Mouse (Mus musculus) forebrain, embryonic 12.5 days (tissue): ENCODE results near the gene Gm21693. TPM values are rescaled to one million over a fixed set of nuclear protein-coding genes. Genes with fewer than 3 reads are reported as not detected.
"Not testable (repeated sequence)": the region's sequence is repeated elsewhere in the genome, so short reads cannot be mapped to it uniquely, and the experiment has no call there.

Experiments used
- ATAC-seq: fragments of 200-750 bp; cut with Nextera tagmentation; 2 replicates; pipeline ENCODE4 v1.8.0; 2017; ENCODE audit warnings: moderate TSS enrichment; ENCODE audit not compliant: low FRiP score
- H3K27ac ChIP-seq: fragments of 300-500 bp; sonication (generic); 2 replicates; pipeline ENCODE4 v1.5.1; 2016; ENCODE audit warnings: mild to moderate bottlenecking
- H3K27me3 ChIP-seq: fragments of 300-500 bp; sonication (generic); 2 replicates; pipeline ENCODE4 v1.6.1; 2016; ENCODE audit warnings: mild to moderate bottlenecking
- H3K36me3 ChIP-seq: fragments of 300-500 bp; sonication (generic); replicated peaks from 2 replicates; pipeline ENCODE4 v1.6.1; 2016; ENCODE audit warnings: mild to moderate bottlenecking
- H3K4me1 ChIP-seq: fragments of 300-500 bp; sonication (generic); 2 replicates; pipeline ENCODE4 v1.6.1; 2016
- H3K4me2 ChIP-seq: fragments of 300-500 bp; sonication (generic); 2 replicates; pipeline ENCODE4 v1.6.1; 2016; ENCODE audit warnings: mild to moderate bottlenecking, moderate library complexity
- H3K4me3 ChIP-seq: fragments of 300-500 bp; sonication (generic); replicated peaks from 2 replicates; pipeline ENCODE4 v1.5.1; 2016; ENCODE audit warnings: mild to moderate bottlenecking
- H3K9ac ChIP-seq: fragments of 300-500 bp; sonication (generic); 2 replicates; pipeline ENCODE4 v1.6.1; 2016; ENCODE audit warnings: mild to moderate bottlenecking
- H3K9me3 ChIP-seq: fragments of 300-500 bp; sonication (generic); 2 replicates; pipeline ENCODE4 v1.6.1; 2016
- WGBS: fragments of 180-500 bp; shearing (Covaris S2); methylation state at CpG from one replicate; pipeline ENCODE4 v1.1.7; 2016; 5-methylcytosine and 5-hydroxymethylcytosine counted together
- polyA plus RNA-seq: library from polyadenylated mRNA; unstranded; fragments of >200 nt; fragmentation: Nextera tagmentation; extraction: Ambion mirVana; gene quantifications from 2 replicates; pipeline ENCODE4 v1.2.1, GENCODE M21; 2016

The Gm21693 gene
- not detected in 2 replicates for polyA plus RNA-seq

- WGBS = no CpG with 5 or more reads among the region's 9 CpGs
- H3K9ac ChIP-seq, H3K36me3 ChIP-seq, H3K4me1 ChIP-seq, H3K4me3 ChIP-seq, H3K4me2 ChIP-seq, H3K27ac ChIP-seq, H3K9me3 ChIP-seq, H3K27me3 ChIP-seq, ATAC-seq: not testable (repeated sequence)
Measured at GRCm38 (mm10) chrY:3345229-3345628, at the start of gene Gm21693. Gene Gm21693, minus strand, starts transcription at chrY:3345329.

DNA sequence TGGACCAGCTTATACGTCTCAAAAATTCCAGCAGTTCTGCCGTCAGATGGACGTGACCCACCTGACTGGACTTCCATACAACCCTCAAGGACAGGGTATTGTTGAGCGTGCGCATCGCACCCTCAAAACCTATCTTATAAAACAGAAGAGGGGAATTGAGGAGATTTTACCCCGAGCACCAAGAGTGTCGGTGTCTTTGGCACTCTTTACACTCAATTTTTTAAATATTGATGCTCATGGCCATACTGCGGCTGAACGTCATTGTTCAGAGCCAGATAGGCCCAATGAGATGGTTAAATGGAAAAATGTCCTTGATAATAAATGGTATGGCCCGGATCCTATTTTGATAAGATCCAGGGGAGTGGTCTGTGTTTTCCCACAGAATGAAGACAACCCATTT lies 4.5 kb downstream of the Gm21693 start:
- WGBS = no CpG with 5 or more reads among the region's 11 CpGs
- ATAC-seq, H3K4me1 ChIP-seq: not testable (repeated sequence)

DNA sequence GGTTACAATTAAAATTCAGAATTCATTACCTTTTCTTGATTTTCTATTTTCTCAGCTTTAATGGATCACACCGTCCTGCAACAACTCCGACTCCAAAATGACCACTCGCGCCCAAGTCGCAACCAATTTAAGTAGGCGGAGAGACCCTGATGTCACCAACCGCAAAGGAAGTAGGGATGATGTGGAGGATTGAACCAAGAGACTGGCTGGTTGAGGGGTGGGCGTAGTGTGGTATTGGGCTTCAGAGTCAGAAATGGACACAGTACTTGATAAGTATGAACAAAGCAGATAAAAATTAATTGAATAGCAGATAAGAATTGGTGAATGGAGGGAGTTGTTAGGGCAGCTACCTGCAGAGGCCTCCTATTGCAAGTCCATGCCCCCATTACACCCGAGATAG lies 38.8 kb downstream of the Gm21693 start, which contains the start of gene Gm21677:
TSS of gene Gm21677 (minus strand) at position 101 of the 400 bp plus-strand sequence.
- not testable (repeated sequence) for H3K27me3 ChIP-seq, H3K4me2 ChIP-seq, ATAC-seq, H3K4me1 ChIP-seq, H3K4me3 ChIP-seq, H3K27ac ChIP-seq, H3K36me3 ChIP-seq, H3K9me3 ChIP-seq, H3K9ac ChIP-seq
- no CpG with 5 or more reads among the region's 9 CpGs for WGBS

More for the DNA sequence above, 4.5 kb downstream of the Gm21693 start:
- not testable (repeated sequence) for H3K9me3 ChIP-seq, H3K9ac ChIP-seq, H3K36me3 ChIP-seq, H3K4me3 ChIP-seq, H3K27ac ChIP-seq, H3K27me3 ChIP-seq, H3K4me2 ChIP-seq

Other genes with a start within 250 kb of the Gm21693 start
- not detected in 2 replicates for gene Gm21677, start 38.9 kb downstream of the Gm21693 start, polyA plus RNA-seq
- gene Gm21704, start 64.8 kb upstream of the Gm21693 start, polyA plus RNA-seq = not detected in 2 replicates
- not detected in 2 replicates for gene Gm21708, start 64.8 kb upstream of the Gm21693 start, polyA plus RNA-seq